Mouse (Mus musculus) neural tube, embryonic 14.5 days (tissue): ENCODE measurements around the gene Gm49387. TPM values are rescaled to one million over a fixed set of nuclear protein-coding genes. Genes with fewer than 3 reads are reported as not detected.

Source experiments
- ATAC-seq: fragments of 200-750 bp; cut with Nextera tagmentation; 2 replicates; pipeline ENCODE4 v1.8.0; 2017; ENCODE audit warnings: low read depth, mild to moderate bottlenecking, moderate TSS enrichment, moderate library complexity
- H3K27ac ChIP-seq: fragments of 300-500 bp; sonication (generic); 2 replicates; pipeline ENCODE4 v1.5.1; 2014; ENCODE audit warnings: low read depth, mild to moderate bottlenecking, control low read depth, low read length, moderate library complexity, mixed read lengths
- H3K27me3 ChIP-seq: fragments of 300-500 bp; sonication (generic); 2 replicates; pipeline ENCODE4 v1.6.1; 2014; ENCODE audit warnings: low read length; ENCODE audit not compliant: control insufficient read depth, insufficient read depth
- H3K36me3 ChIP-seq: fragments of 300-500 bp; sonication (generic); 2 replicates; pipeline ENCODE4 v1.6.1; 2014; ENCODE audit warnings: low read length, mixed read lengths; ENCODE audit not compliant: control insufficient read depth, insufficient read depth
- H3K4me1 ChIP-seq: fragments of 300-500 bp; sonication (generic); 2 replicates; pipeline ENCODE4 v1.6.1; 2014; ENCODE audit warnings: low read length; ENCODE audit not compliant: control insufficient read depth, insufficient read depth
- H3K4me2 ChIP-seq: fragments of 300-500 bp; sonication (generic); 2 replicates; pipeline ENCODE4 v1.6.1; 2014; ENCODE audit warnings: mild to moderate bottlenecking, low read depth, low read length, control low read depth
- H3K4me3 ChIP-seq: fragments of 300-500 bp; sonication (generic); 2 replicates; pipeline ENCODE4 v1.5.1; 2014; ENCODE audit warnings: low read depth, low read length, control low read depth, mixed read lengths
- H3K9ac ChIP-seq: fragments of 300-500 bp; sonication (generic); replicated peaks from 2 replicates; pipeline ENCODE4 v1.6.1; 2014; ENCODE audit warnings: low read depth, mild to moderate bottlenecking, control low read depth, low read length, mixed read lengths
- H3K9me3 ChIP-seq: fragments of 300-500 bp; sonication (generic); 2 replicates; pipeline ENCODE4 v1.6.1; 2016; ENCODE audit warnings: low read length; ENCODE audit not compliant: control insufficient read depth
- WGBS: fragments of 180-500 bp; shearing (Covaris S2); extraction: QIAGEN DNeasy Blood & Tissue Kit; methylation state at CpG from one replicate; pipeline ENCODE4 v1.1.7; 2014; 5-methylcytosine and 5-hydroxymethylcytosine counted together
- polyA plus RNA-seq: library from polyadenylated mRNA; unstranded; fragments of >200 nt; fragmentation: Nextera tagmentation; extraction: Ambion mirVana; gene quantifications from 2 replicates; pipeline ENCODE4 v1.2.1, GENCODE M21; 2014

Gm49387 gene
- polyA plus RNA-seq, 1 experiment from 2014 or later, result not detected

- no peak for ATAC-seq
- Histone ChIP-seq H3K27me3 (no peaks in the 10 kb centered on the region), H3K9me3 (no peaks in the 10 kb centered on the region), H3K9ac (no peak overlapping the region), H3K36me3 (no peaks in the 10 kb centered on the region), H3K4me2 (no peak overlapping the region), H3K4me3 (no peak overlapping the region), H3K27ac (no peak overlapping the region), H3K4me1 (peaks cover 3% of the 10 kb centered on the region; the same call in 1 of the 2 replicates)
- WGBS, result 91% methylated on average over 7 of the region's 7 CpGs
Observed at GRCm38 (mm10) chr14:31645920-31646319, 5.2 kb upstream of the Gm49387 start.

- H3K27me3 ChIP-seq, result no peaks in the 10 kb centered on the region
- no peak for ATAC-seq
- 72% methylated on average over 3 of the region's 3 CpGs for WGBS
Observed at GRCm38 (mm10) chr14:31644931-31645547, 4.4 kb upstream of the Gm49387 start.

GRCm38 (mm10) chr14:31644183-31644830 is 3.6 kb upstream of the Gm49387 start:
- H3K27ac ChIP-seq, result no peak overlapping the region
- WGBS, result 91% methylated on average over 5 of the region's 5 CpGs
- H3K36me3 ChIP-seq, result no peaks in the 10 kb centered on the region
- no peak for ATAC-seq
- H3K27me3 ChIP-seq, result no peaks in the 10 kb centered on the region
- H3K4me3 ChIP-seq, result no peak overlapping the region
- H3K9me3 ChIP-seq, result no peaks in the 10 kb centered on the region
- no peak overlapping the region for H3K9ac ChIP-seq
- H3K4me2 ChIP-seq, result no peak overlapping the region
- peaks cover 8% of the 10 kb centered on the region; the same call in 1 of the 2 replicates for H3K4me1 ChIP-seq

More at GRCm38 (mm10) chr14:31644931-31645547, 4.4 kb upstream of the Gm49387 start:
- H3K4me1 ChIP-seq, result peaks cover 7% of the 10 kb centered on the region; the same call in 1 of the 2 replicates
- no peak overlapping the region for H3K4me3 ChIP-seq
- H3K36me3 ChIP-seq, result no peaks in the 10 kb centered on the region
- no peaks in the 10 kb centered on the region for H3K9me3 ChIP-seq
- H3K9ac ChIP-seq, result no peak overlapping the region
- H3K4me2 ChIP-seq, result no peak overlapping the region
- no peak overlapping the region for H3K27ac ChIP-seq

GRCm38 (mm10) chr14:31641506-31642155 is 953 bp upstream of the Gm49387 start:
- no peaks in the 10 kb centered on the region for H3K27me3 ChIP-seq
- 80% methylated on average over 9 of the region's 9 CpGs for WGBS
- peak overlapping the region; percentile 62 for H3K4me2 ChIP-seq
- no peaks in the 10 kb centered on the region for H3K36me3 ChIP-seq
- H3K9me3 ChIP-seq, result no peaks in the 10 kb centered on the region
- H3K4me3 ChIP-seq, result peak overlapping the region; percentile 65
- ATAC-seq, result no peak
- no peak overlapping the region for H3K27ac ChIP-seq
- H3K9ac ChIP-seq, result peak overlapping the region; percentile 63; the same call in 1 of the 2 replicates
- H3K4me1 ChIP-seq, result peaks cover 8% of the 10 kb centered on the region; the same call in 1 of the 2 replicates

- no peaks in the 10 kb centered on the region for H3K9me3 ChIP-seq
- WGBS, result under 1% methylated on average over 30 of the region's 30 CpGs
- peak within 1 kb of the TSS; percentile 63 for H3K9ac ChIP-seq
- H3K27me3 ChIP-seq, result no peaks in the 10 kb centered on the region
- peaks cover 8% of the 10 kb centered on the region; the same call in 1 of the 2 replicates for H3K4me1 ChIP-seq
- H3K4me2 ChIP-seq, result peak within 1 kb of the TSS; percentile 62
- ATAC-seq, result peak; percentile 98
- H3K36me3 ChIP-seq, result no peaks in the 10 kb centered on the region
- H3K27ac ChIP-seq, result peak within 1 kb of the TSS; percentile 82
- H3K4me3 ChIP-seq, result peak within 1 kb of the TSS; percentile 65
Observed at GRCm38 (mm10) chr14:31640890-31641505, 320 bp upstream of the Gm49387 start, which contains the start of the genes Btd and Hacl1. Gene Btd, plus strand, starts transcription at chr14:31641028. Gene Hacl1, minus strand, starts transcription at chr14:31641286.

- H3K4me2 ChIP-seq, result no peak overlapping the region
- ATAC-seq, result no peak
- no peak overlapping the region for H3K4me3 ChIP-seq
- no peak overlapping the region for H3K9ac ChIP-seq
- H3K9me3 ChIP-seq, result no peaks in the 10 kb centered on the region
- no peaks in the 10 kb centered on the region for H3K27me3 ChIP-seq
- 43% methylated on average over 7 of the region's 7 CpGs for WGBS
- no peak overlapping the region for H3K27ac ChIP-seq
- H3K36me3 ChIP-seq, result no peaks in the 10 kb centered on the region
- H3K4me1 ChIP-seq, result no peaks in the 10 kb centered on the region
Observed at GRCm38 (mm10) chr14:31630677-31631076, 10.0 kb downstream of the Gm49387 start.

- H3K9ac ChIP-seq, result no peak overlapping the region
- H3K27ac ChIP-seq, result no peak overlapping the region
- H3K27me3 ChIP-seq, result no peaks in the 10 kb centered on the region
- no peaks in the 10 kb centered on the region for H3K4me1 ChIP-seq
- no peaks in the 10 kb centered on the region for H3K36me3 ChIP-seq
- WGBS, result 87% methylated on average over 12 of the region's 12 CpGs
- no peak overlapping the region for H3K4me2 ChIP-seq
- H3K9me3 ChIP-seq, result no peaks in the 10 kb centered on the region
- ATAC-seq, result no peak
- H3K4me3 ChIP-seq, result no peak overlapping the region
Observed at GRCm38 (mm10) chr14:31622748-31623147, 17.9 kb downstream of the Gm49387 start.

- no peak for ATAC-seq
- no peak overlapping the region for H3K27ac ChIP-seq
- H3K9ac ChIP-seq, result no peak overlapping the region
- H3K4me3 ChIP-seq, result no peak overlapping the region
- H3K36me3 ChIP-seq, result no peaks in the 10 kb centered on the region
- H3K4me1 ChIP-seq, result no peaks in the 10 kb centered on the region
- H3K27me3 ChIP-seq, result no peaks in the 10 kb centered on the region
- no peaks in the 10 kb centered on the region for H3K9me3 ChIP-seq
- no peak overlapping the region for H3K4me2 ChIP-seq
- 78% methylated on average over 9 of the region's 9 CpGs for WGBS
Observed at GRCm38 (mm10) chr14:31620591-31621223, 20.0 kb downstream of the Gm49387 start.
